Mouse (Mus musculus) lung, postnatal 0 days (tissue): ENCODE results near the gene Tspan9. TPM values are rescaled to one million over a fixed set of nuclear protein-coding genes. Genes with fewer than 3 reads are reported as not detected.

Experiments used
- ATAC-seq: fragments of 200-750 bp; cut with Nextera tagmentation; 2 replicates; pipeline ENCODE4 v1.8.0; 2017; ENCODE audit warnings: moderate library complexity
- DNase-seq: peaks from one replicate; pipeline ENCODE4 v3.0.0-alpha.2; 2016; ENCODE audit warnings: low spot score
- H3K27ac ChIP-seq: fragments of 300-500 bp; sonication (generic); 2 replicates; pipeline ENCODE4 v1.5.1; 2014; ENCODE audit warnings: antibody characterized with exemption, mild to moderate bottlenecking, low read length, mixed read lengths
- H3K27me3 ChIP-seq: fragments of 300-500 bp; sonication (generic); replicated peaks from 2 replicates; pipeline ENCODE4 v1.6.1; 2014; ENCODE audit warnings: low read length, mixed read lengths; ENCODE audit not compliant: insufficient read depth
- H3K36me3 ChIP-seq: fragments of 300-500 bp; sonication (generic); 2 replicates; pipeline ENCODE4 v1.6.1; 2014; ENCODE audit warnings: low read length, mixed read lengths; ENCODE audit not compliant: insufficient read depth
- H3K4me1 ChIP-seq: fragments of 300-500 bp; sonication (generic); 2 replicates; pipeline ENCODE4 v1.6.1; 2014; ENCODE audit warnings: antibody characterized with exemption, low read depth, low read length, mixed read lengths; ENCODE audit not compliant: insufficient read depth
- H3K4me2 ChIP-seq: fragments of 300-500 bp; sonication (generic); replicated peaks from 2 replicates; pipeline ENCODE4 v1.6.1; 2014; ENCODE audit warnings: low read depth, mild to moderate bottlenecking, low read length, moderate library complexity, mixed read lengths
- H3K4me3 ChIP-seq: fragments of 300-500 bp; sonication (generic); 2 replicates; pipeline ENCODE4 v1.5.1; 2014; ENCODE audit warnings: low read depth, low read length
- H3K9ac ChIP-seq: fragments of 300-500 bp; sonication (generic); replicated peaks from 2 replicates; pipeline ENCODE4 v1.6.1; 2014; ENCODE audit warnings: low read depth, mild to moderate bottlenecking
- H3K9me3 ChIP-seq: fragments of 300-500 bp; sonication (generic); 2 replicates; pipeline ENCODE4 v1.6.1; 2016; ENCODE audit warnings: low read length, mixed read lengths
- CTCF ChIP-seq: IDR thresholded peaks from 2 replicates; pipeline ENCODE4 v1.5.1; 2016; ENCODE audit warnings: antibody characterized with exemption, mild to moderate bottlenecking
- EP300 ChIP-seq: IDR thresholded peaks from 2 replicates; pipeline ENCODE4 v1.6.1; 2016; ENCODE audit warnings: antibody characterized with exemption, mild to moderate bottlenecking, control low read depth
- WGBS: fragments of 180-500 bp; shearing (Covaris S2); extraction: QIAGEN DNeasy Blood & Tissue Kit; methylation state at CpG from one replicate; pipeline ENCODE4 v1.1.7; 2014; 5-methylcytosine and 5-hydroxymethylcytosine counted together
- polyA plus RNA-seq: library from polyadenylated mRNA; unstranded; fragments of >200 nt; fragmentation: Nextera tagmentation; extraction: Ambion mirVana; gene quantifications from 2 replicates; pipeline ENCODE4 v1.2.1, GENCODE M21; 2015

Gene Tspan9
- polyA plus RNA-seq, 1 experiment from 2014 or later: 136 TPM

DNA sequence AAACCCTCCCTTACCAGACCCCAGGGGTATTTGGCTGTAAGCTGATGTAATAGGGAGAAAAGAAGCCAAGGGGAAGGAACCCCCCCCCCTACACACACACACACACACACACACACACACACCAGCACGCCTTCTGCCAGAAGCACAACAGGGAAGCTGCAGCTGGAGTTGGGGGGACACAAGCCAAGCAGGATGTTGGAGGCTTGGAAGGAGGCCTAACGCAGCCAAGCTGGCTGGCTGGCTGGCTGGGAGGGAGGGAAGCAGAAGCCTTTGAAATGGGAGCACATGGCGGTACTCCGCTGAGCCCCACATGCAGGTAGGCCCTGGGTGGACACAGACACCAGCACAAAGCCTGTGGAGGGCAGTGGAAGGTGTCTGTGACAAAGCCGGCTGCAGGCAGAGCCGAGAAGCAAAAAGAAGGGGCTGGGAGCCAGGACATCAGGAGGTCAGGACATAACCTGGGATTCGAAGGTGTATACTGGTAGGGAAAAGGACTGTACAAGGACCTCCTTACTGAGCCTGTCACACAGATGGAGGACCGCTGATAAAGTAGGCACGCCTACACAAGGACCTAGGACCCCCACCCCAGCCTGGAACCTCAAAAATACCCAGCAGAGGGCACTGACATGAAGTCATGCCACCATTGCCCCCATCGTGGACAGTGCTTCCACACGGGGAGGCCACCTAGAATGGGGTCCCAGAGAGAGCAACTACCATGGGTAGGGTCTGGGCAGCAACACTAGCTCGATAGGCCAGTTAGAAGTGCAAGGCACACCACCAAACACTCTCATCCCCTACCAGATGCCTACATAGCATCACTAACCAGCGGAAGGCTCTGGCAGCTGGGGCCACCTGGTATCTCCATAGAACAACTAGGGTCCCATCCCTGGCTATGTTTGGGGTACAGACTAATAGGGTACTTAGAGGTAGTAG lies 53.4 kb downstream of the Tspan9 start:
- Histone ChIP-seq H3K4me3 (no peak overlapping the region), H3K27me3 (no peaks in the 10 kb centered on the region), H3K9me3 (no peaks in the 10 kb centered on the region), H3K4me1 (peaks cover 19% of the 10 kb centered on the region), H3K4me2 (no peak overlapping the region), H3K27ac (peak overlapping the region; percentile 14; the same call in 1 of the 2 replicates), H3K9ac (no peak overlapping the region), H3K36me3 (no peaks in the 10 kb centered on the region)
- TF ChIP-seq EP300: no peak
- TF ChIP-seq CTCF: no peak
- peak; percentile 52 for ATAC-seq
- 67% methylated on average over 13 of the region's 13 CpGs for WGBS
- DNase-seq: peak; percentile 54

DNA sequence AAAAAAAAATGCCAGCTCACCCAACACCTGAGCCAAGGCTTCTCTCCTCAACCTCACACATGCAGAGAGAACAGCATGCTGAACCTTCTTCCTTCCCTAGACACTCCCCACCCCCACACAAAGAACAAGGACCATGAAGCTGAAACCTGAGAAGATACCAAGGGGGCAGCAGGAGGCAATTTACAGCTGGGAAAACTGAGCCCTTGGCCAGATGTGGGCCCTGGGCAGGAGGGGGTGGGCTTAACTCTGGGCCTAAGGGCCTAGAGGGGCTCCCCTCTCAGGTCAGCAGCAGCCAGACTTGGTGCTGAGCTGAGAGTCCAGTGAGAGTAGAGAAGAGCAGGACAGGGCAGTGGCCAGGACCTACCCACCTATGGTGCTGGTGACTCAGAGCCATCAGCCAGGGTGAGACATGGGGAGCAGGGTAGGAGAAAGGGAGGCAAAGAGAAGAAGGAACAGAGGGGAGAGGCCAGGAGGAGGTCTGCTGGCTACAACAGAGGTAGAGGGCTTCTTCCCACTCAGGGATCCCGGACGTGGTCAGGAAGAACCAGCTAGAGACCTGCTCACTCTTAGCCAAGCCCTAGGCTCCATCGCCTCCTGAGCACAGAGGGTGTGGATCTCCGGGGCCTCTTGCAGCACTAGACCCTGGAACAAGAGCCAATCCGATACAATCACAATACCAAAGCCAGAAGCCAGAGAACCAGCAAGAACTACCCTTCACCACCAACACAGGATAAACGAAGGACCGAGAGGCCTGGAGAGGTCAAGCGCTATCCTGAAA lies 54.5 kb downstream of the Tspan9 start:
- no peak for TF ChIP-seq EP300
- TF ChIP-seq CTCF: no peak
- H3K4me1 ChIP-seq: peaks cover 19% of the 10 kb centered on the region
- WGBS: 77% methylated on average over 8 of the region's 8 CpGs
- no peak overlapping the region for H3K4me3 ChIP-seq
- DNase-seq: no peak
- H3K9me3 ChIP-seq: no peaks in the 10 kb centered on the region
- no peak overlapping the region for H3K4me2 ChIP-seq
- no peak overlapping the region for H3K27ac ChIP-seq
- H3K9ac ChIP-seq: no peak overlapping the region
- no peak for ATAC-seq
- H3K27me3 ChIP-seq: no peaks in the 10 kb centered on the region
- no peaks in the 10 kb centered on the region for H3K36me3 ChIP-seq

DNA sequence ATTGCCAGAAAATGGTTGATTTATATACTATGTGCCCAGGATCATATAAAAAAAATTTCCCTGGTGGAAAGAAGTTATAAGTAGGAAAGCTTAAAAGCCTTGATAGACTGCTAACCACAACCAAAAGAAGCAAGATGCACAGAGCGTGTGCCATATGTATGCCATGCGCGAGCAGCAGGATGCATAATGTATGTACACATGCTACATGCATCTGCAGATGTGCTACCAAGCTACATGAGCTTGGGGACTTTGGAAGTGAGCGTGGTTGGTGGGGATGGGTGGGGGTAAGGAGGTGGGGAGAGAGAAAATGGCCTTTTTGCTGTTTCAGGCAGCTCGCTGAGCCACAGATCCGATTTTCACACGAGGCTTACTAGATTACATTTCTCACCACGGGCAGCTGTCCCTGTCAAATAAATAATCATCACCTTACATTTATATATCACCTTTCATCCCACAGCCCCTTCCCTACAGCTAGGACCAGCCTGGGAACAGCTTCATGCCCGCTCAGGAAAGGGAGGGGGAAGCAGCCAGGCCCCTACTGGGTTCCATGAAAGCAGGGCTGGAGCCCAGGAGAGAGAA lies 57.8 kb downstream of the Tspan9 start:
- H3K27ac ChIP-seq: no peak overlapping the region
- ATAC-seq (no peak), DNase-seq (no peak)
- H3K9ac ChIP-seq: no peak overlapping the region
- WGBS: 67% methylated on average over 9 of the region's 9 CpGs
- no peaks in the 10 kb centered on the region for H3K9me3 ChIP-seq
- TF ChIP-seq EP300: no peak
- no peak for TF ChIP-seq CTCF
- no peak overlapping the region for H3K4me2 ChIP-seq
- H3K4me3 ChIP-seq: no peak overlapping the region
- no peaks in the 10 kb centered on the region for H3K27me3 ChIP-seq
- H3K36me3 ChIP-seq: no peaks in the 10 kb centered on the region; the same call in 1 of the 2 replicates
- peaks cover 12% of the 10 kb centered on the region; the same call in 1 of the 2 replicates for H3K4me1 ChIP-seq

DNA sequence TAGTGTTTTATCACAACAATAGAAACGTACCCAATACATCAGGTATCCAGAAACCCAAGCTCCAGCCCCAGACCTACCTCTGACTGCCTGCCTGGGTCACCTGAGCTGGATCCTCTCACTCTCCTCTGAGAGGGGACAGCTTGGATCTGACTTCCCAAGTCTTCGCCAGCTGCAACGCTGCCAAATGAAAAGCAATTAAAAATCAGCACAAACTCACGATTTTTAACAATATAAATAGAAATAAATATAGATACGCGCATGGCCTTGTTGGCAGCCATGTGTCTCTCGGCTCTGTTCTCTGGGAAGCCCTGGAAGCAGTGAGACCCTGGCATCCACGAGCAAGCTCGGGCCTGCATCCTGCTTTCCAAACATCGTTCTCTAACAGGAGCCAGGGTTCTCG lies 60.1 kb downstream of the Tspan9 start:
- Histone ChIP-seq H3K9me3 (no peaks in the 10 kb centered on the region), H3K9ac (no peak overlapping the region), H3K27me3 (no peaks in the 10 kb centered on the region), H3K4me3 (no peak overlapping the region), H3K27ac (no peak overlapping the region), H3K4me2 (no peak overlapping the region), H3K4me1 (peaks cover 10% of the 10 kb centered on the region), H3K36me3 (no peaks in the 10 kb centered on the region; the same call in 1 of the 2 replicates)
- DNase-seq (no peak), ATAC-seq (no peak)
- 68% methylated on average over 11 of the region's 11 CpGs for WGBS
- TF ChIP-seq CTCF (no peak), EP300 (no peak)

DNA sequence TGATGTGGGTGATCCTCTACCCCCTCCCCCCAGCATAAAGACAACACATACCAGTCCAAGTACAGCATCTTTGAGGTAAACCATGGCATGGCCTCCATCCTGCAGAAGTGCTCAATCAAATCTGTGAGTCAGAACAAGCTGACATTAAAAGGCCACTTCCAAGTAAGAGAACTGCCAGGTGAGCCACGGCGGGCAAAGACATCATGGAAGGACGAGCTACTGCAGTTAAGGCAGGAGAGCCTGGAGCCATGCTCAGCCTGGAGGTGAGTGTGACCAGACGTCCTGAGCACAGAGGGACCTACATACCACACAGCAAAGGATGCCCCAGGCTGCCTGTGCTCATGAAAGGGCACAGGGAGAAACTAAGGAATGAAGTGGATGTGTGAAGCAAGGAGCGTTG lies 61.6 kb downstream of the Tspan9 start:
- ATAC-seq (no peak), DNase-seq (no peak)
- no peaks in the 10 kb centered on the region for H3K9me3 ChIP-seq
- H3K4me2 ChIP-seq: no peak overlapping the region
- no peaks in the 10 kb centered on the region for H3K27me3 ChIP-seq
- H3K27ac ChIP-seq: no peak overlapping the region
- peaks cover 10% of the 10 kb centered on the region for H3K4me1 ChIP-seq
- 84% methylated on average over 5 of the region's 5 CpGs for WGBS
- no peaks in the 10 kb centered on the region; the same call in 1 of the 2 replicates for H3K36me3 ChIP-seq
- H3K9ac ChIP-seq: no peak overlapping the region
- TF ChIP-seq CTCF: no peak
- no peak for TF ChIP-seq EP300
- H3K4me3 ChIP-seq: no peak overlapping the region

DNA sequence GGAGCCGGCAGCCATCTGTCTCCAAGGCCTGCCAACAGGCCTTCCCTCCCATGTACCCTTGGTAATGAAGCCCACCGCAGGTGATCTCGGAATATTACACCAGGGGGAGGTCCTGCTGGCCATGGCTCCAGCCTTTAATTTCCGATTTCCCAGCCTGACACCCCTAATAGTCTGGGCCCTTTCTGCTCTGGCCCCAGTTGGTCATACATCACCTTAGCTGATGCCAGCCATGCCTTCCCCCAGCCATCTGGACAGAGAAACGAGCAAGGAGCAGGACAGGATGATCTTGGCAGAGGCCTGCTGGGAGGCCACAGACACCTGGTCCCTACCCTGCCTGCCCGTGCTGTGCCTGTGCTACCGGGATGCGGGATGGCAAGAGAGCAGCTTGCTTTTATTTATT lies 62.1 kb downstream of the Tspan9 start:
- Histone ChIP-seq H3K36me3 (no peaks in the 10 kb centered on the region; the same call in 1 of the 2 replicates), H3K4me2 (no peak overlapping the region), H3K9me3 (no peaks in the 10 kb centered on the region), H3K27ac (no peak overlapping the region), H3K9ac (no peak overlapping the region), H3K4me1 (peaks cover 10% of the 10 kb centered on the region), H3K4me3 (no peak overlapping the region), H3K27me3 (no peaks in the 10 kb centered on the region)
- ATAC-seq (no peak), DNase-seq (no peak)
- WGBS: 87% methylated on average over 8 of the region's 8 CpGs
- TF ChIP-seq CTCF: no peak
- no peak for TF ChIP-seq EP300
